ENCODE assay signal across 8 mouse cellular contexts in genomic region chr1:146494221-146494620, GRCm38 (mm10). TPM values are rescaled to one million over a fixed set of nuclear protein-coding genes. Genes with fewer than 3 reads are reported as not detected.
DNase-seq lines count a peak whose midpoint lies in the region; ATAC-seq lines count a peak whose summit lies in the region.

No protein-coding gene starts in this region.

- no peak for ATAC-seq in lung, embryonic 15.5 days (ENCODE audit: borderline replicate concordance, extremely low read depth, low FRiP score, low TSS enrichment)
- ATAC-seq in forebrain, embryonic 12.5 days (ENCODE audit: low FRiP score): no peak
- no peak for ATAC-seq in limb, embryonic 13.5 days (ENCODE audit: low FRiP score, low read depth)

- peaks cover 8% of the 10 kb centered on the region; the same call in 1 of the 2 replicates for H3K4me1 ChIP-seq in lung, embryonic 15.5 days
- peaks cover 11% of the 10 kb centered on the region; the same call in 1 of the 2 replicates for H3K4me1 ChIP-seq in forebrain, embryonic 12.5 days
- no peaks in the 10 kb centered on the region; the same call in 1 of the 2 replicates for H3K4me1 ChIP-seq in limb, embryonic 13.5 days

- intact Hi-C loops in gastrocnemius, postnatal 36 days (cut with DNase I): no loop called here

- no peak for DNase-seq in lung, postnatal 10 days
- peak; percentile 44 for DNase-seq in right cerebral cortex, postnatal 14 days
- no peak for DNase-seq in adrenal gland, adult 2 months
- no peak for DNase-seq in lung, adult 18-20 months
- no peak for DNase-seq in gastrocnemius, postnatal 36 days

- no peaks in the 10 kb centered on the region for H3K36me3 ChIP-seq in lung, embryonic 15.5 days
- H3K36me3 ChIP-seq in forebrain, embryonic 12.5 days (replicated peaks): no peaks in the 10 kb centered on the region
- no peaks in the 10 kb centered on the region for H3K36me3 ChIP-seq in limb, embryonic 13.5 days

- 11% methylated on average over 7 of the region's 7 CpGs for WGBS in lung, embryonic 15.5 days
- WGBS in forebrain, embryonic 12.5 days: 6% methylated on average over 7 of the region's 7 CpGs
- WGBS in limb, embryonic 13.5 days: 12% methylated on average over 7 of the region's 7 CpGs

- H3K4me3 ChIP-seq in lung, embryonic 15.5 days: peak overlapping the region; percentile 8; the same call in 1 of the 2 replicates
- H3K4me3 ChIP-seq in forebrain, embryonic 12.5 days (replicated peaks): peak overlapping the region; percentile 42
- peak overlapping the region; percentile 29; the same call in 1 of the 2 replicates for H3K4me3 ChIP-seq in limb, embryonic 13.5 days

- peaks cover 39% of the 10 kb centered on the region for H3K27me3 ChIP-seq in lung, embryonic 15.5 days
- peaks cover 18% of the 10 kb centered on the region for H3K27me3 ChIP-seq in forebrain, embryonic 12.5 days
- H3K27me3 ChIP-seq in limb, embryonic 13.5 days: peaks cover 55% of the 10 kb centered on the region

- H3K27ac ChIP-seq in lung, embryonic 15.5 days: no peak overlapping the region
- H3K27ac ChIP-seq in forebrain, embryonic 12.5 days: no peak overlapping the region
- no peak overlapping the region for H3K27ac ChIP-seq in limb, embryonic 13.5 days

- H3K4me2 ChIP-seq in lung, embryonic 15.5 days: peak overlapping the region; percentile 46
- peak overlapping the region; percentile 72 for H3K4me2 ChIP-seq in forebrain, embryonic 12.5 days
- H3K4me2 ChIP-seq in limb, embryonic 13.5 days (replicated peaks): peak overlapping the region; percentile 59; the same call in 1 of the 2 replicates

- no peak overlapping the region for H3K9ac ChIP-seq in lung, embryonic 15.5 days
- H3K9ac ChIP-seq in forebrain, embryonic 12.5 days: peak overlapping the region; percentile 56
- no peak overlapping the region for H3K9ac ChIP-seq in limb, embryonic 13.5 days

- H3K9me3 ChIP-seq in lung, embryonic 15.5 days: no peaks in the 10 kb centered on the region
- no peaks in the 10 kb centered on the region for H3K9me3 ChIP-seq in forebrain, embryonic 12.5 days
- no peaks in the 10 kb centered on the region for H3K9me3 ChIP-seq in limb, embryonic 13.5 days

RNA-seq across cellular contexts. Expression of gene Brinp3, which starts 0.3 kb away (rescaled TPM):
- 0.06 and 0.11 TPM in 2 replicates for polyA plus RNA-seq in lung, embryonic 15.5 days (2015; fragmentation: Nextera tagmentation; extraction: Ambion mirVana)
- polyA plus RNA-seq in forebrain, embryonic 12.5 days (2016; fragmentation: Nextera tagmentation; extraction: Ambion mirVana): 2.1 and 3.2 TPM in 2 replicates
- polyA plus RNA-seq in limb, embryonic 13.5 days (2015; fragmentation: Nextera tagmentation; extraction: Ambion mirVana): 1.8 and 1.9 TPM in 2 replicates
- total RNA-seq in adrenal gland, adult 2 months (2021): not detected
- polyA plus RNA-seq in adrenal gland, adult 2 months (2012; rRNA removed): 0.06 TPM in 1 of 2 replicates, not detected in the other
- total RNA-seq in gastrocnemius, postnatal 36 days (2021): not detected
